Mouse (Mus musculus): ENCODE measurements around the gene Isca1.
A peak's percentile ranks its signal among the peaks of the same experiment; 100 is the strongest.

GRCm38 (mm10) chr13:59779213-59779612, 9.6 kb upstream of the Isca1 start:
- TF ChIP-seq CTCF (IDR thresholded peaks at IDR 0.05; ENCODE audit: borderline replicate concordance, extremely low read depth, insufficient read depth, insufficient read length), result peak; percentile 27; the same call in 1 of the 2 replicates
- no peak for TF ChIP-seq POLR2A (IDR thresholded peaks at IDR 0.05; ENCODE audit: borderline replicate concordance, extremely low read depth, insufficient read depth, insufficient read length, poor library complexity, severe bottlenecking)

Data from brain, embryonic 14.5 days (tissue).